Mouse (Mus musculus): ENCODE data around the gene Ern2. TPM values are rescaled to one million over a fixed set of nuclear protein-coding genes. Genes with fewer than 3 reads are reported as not detected.

Gene Ern2
- total and polyA plus RNA-seq, 3 experiments, result not detected

DNA sequence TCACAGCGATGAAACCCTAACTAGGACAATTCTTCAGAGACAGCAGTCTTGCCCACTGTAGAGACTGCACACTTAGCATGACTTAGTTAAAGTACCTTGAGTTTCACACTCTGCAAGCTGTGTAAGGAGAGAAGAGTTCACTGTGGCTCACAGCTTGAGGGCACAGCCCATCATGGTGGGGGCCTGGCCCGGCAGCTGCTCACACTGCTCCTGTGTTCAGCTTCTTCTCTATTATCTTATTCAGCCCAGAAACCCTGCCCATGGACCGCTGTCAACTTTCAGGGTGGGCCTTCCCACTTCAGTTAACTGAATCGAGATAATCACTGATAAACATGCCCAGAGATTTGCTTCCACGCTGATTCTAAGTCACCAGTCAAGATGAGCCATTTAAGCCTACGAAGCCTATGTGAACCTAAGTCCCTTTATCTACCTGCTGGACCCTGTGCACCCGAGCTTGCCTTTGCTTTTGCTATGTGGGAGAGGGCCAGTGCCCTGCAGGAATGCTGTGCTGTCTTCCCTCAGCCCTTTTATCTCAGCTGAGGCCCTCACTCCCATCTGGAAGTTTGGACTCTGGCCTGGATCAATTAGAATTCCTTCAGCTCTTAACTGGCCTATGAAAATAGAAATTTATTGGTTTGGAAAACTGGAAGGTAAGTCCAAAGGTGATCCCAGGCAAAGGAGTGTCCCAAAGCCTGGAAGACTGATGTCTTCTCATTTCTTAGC, 40.2 kb upstream of the Ern2 start:
- dilution Hi-C loops (cut with MboI; ENCODE audit: extremely low pct_ligation_motif_present, extremely low pct_unique_long_range_greater_than_20kb, low sequenced_read_pairs), result no loop called here
- H3K4me3 ChIP-seq (replicated peaks in 1 of 3; ENCODE audit: low read depth in 2 of 3, low read length in 2 of 3, poor library complexity in 1 of 3), result no peak overlapping the region

GRCm38 (mm10) chr7:122219315-122219801, 33.4 kb upstream of the Ern2 start, which contains the start of gene Chp2:
Gene Chp2, plus strand, starts transcription at chr7:122219496.
- Histone ChIP-seq H3K36me3 (replicated peaks in 1 of 2; ENCODE audit: control insufficient read depth in 1 of 2, insufficient read depth in 1 of 2, low read length in 1 of 2) (no peaks in the 10 kb centered on the region), H3K27me3 (replicated peaks) (peaks cover 8% of the 10 kb centered on the region), H3K9ac (ENCODE audit: insufficient read depth, low read depth) (no peak within 1 kb of the TSS), H3K4me3 (replicated peaks in 1 of 3; ENCODE audit: low read depth in 2 of 3, low read length in 2 of 3, poor library complexity in 1 of 3) (no peak within 1 kb of the TSS), H3K4me2 (ENCODE audit: insufficient read depth, low read depth, poor library complexity, severe bottlenecking) (no peak within 1 kb of the TSS), H3K4me1 (ENCODE audit: control insufficient read depth in 1 of 2, insufficient read depth in 2 of 2) (no peaks in the 10 kb centered on the region), H3K79me2 (replicated peaks; ENCODE audit: control insufficient read depth, extremely low read depth, insufficient read depth, poor library complexity, severe bottlenecking) (no peaks in the 10 kb centered on the region), H3K9me3 (replicated peaks; ENCODE audit: low read length) (peaks cover 12% of the 10 kb centered on the region), H3K27ac (ENCODE audit: insufficient read depth, low read depth) (no peak within 1 kb of the TSS)
- in situ Hi-C loops (cut with MboI; ENCODE audit: low pct_ligation_motif_present, low pct_unique_long_range_greater_than_20kb, low sequenced_read_pairs) (no loop called here), dilution Hi-C loops (cut with MboI; ENCODE audit: extremely low pct_ligation_motif_present, extremely low pct_unique_long_range_greater_than_20kb, low sequenced_read_pairs) (no loop called here)
- no peak for DNase-seq (ENCODE audit: extremely low read depth)
- TF ChIP-seq POLR2A (IDR thresholded peaks at IDR 0.05; ENCODE audit: low read depth, low read length), result no peak
- no peak for TF ChIP-seq CTCF (conservative IDR thresholded peaks at IDR 0.05 in 1 of 2, IDR thresholded peaks at IDR 0.05 in 1 of 2; ENCODE audit: low read depth in 2 of 2, low read length in 2 of 2)

More for the DNA sequence above, 40.2 kb upstream of the Ern2 start:
- Histone ChIP-seq H3K36me3 (replicated peaks in 1 of 2; ENCODE audit: control insufficient read depth in 1 of 2, insufficient read depth in 1 of 2, low read length in 1 of 2) (no peaks in the 10 kb centered on the region), H3K4me1 (ENCODE audit: control insufficient read depth in 1 of 2, insufficient read depth in 2 of 2) (no peaks in the 10 kb centered on the region), H3K27me3 (replicated peaks) (peaks cover 8% of the 10 kb centered on the region), H3K27ac (ENCODE audit: insufficient read depth, low read depth) (no peak overlapping the region), H3K9me3 (replicated peaks; ENCODE audit: low read length) (peaks cover 7% of the 10 kb centered on the region), H3K9ac (ENCODE audit: insufficient read depth, low read depth) (no peak overlapping the region), H3K79me2 (replicated peaks; ENCODE audit: control insufficient read depth, extremely low read depth, insufficient read depth, poor library complexity, severe bottlenecking) (no peaks in the 10 kb centered on the region), H3K4me2 (ENCODE audit: insufficient read depth, low read depth, poor library complexity, severe bottlenecking) (no peak overlapping the region)
- TF ChIP-seq POLR2AphosphoS2 (IDR thresholded peaks at IDR 0.05; ENCODE audit: low read depth, low read length) (no peak), ZNF384 (IDR thresholded peaks at IDR 0.05; ENCODE audit: low read depth, low read length) (no peak), JUN (IDR thresholded peaks at IDR 0.05; ENCODE audit: insufficient read depth, low read depth, low read length) (no peak), SMC3 (IDR thresholded peaks at IDR 0.05; ENCODE audit: low read depth, low read length) (no peak), CHD2 (IDR thresholded peaks at IDR 0.05; ENCODE audit: low read length) (no peak), HCFC1 (IDR thresholded peaks at IDR 0.05; ENCODE audit: low read depth, low read length) (no peak), NELFE (IDR thresholded peaks at IDR 0.05; ENCODE audit: low read depth, low read length) (no peak), ZKSCAN1 (IDR thresholded peaks at IDR 0.05; ENCODE audit: borderline replicate concordance, low read depth, low read length) (no peak)
- in situ Hi-C loops (cut with MboI; ENCODE audit: low pct_ligation_motif_present, low pct_unique_long_range_greater_than_20kb, low sequenced_read_pairs), result no loop called here
- DNase-seq (ENCODE audit: extremely low read depth), result no peak

GRCm38 (mm10) chr7:122208276-122209021, 22.4 kb upstream of the Ern2 start:
- DNase-seq (ENCODE audit: extremely low read depth), result no peak
- in situ Hi-C loops (cut with MboI; ENCODE audit: low pct_ligation_motif_present, low pct_unique_long_range_greater_than_20kb, low sequenced_read_pairs), result no loop called here
- no peak overlapping the region for H3K4me2 ChIP-seq (ENCODE audit: insufficient read depth, low read depth, poor library complexity, severe bottlenecking)
- H3K27me3 ChIP-seq (replicated peaks), result peaks cover 26% of the 10 kb centered on the region
- peaks cover under 1% of the 10 kb centered on the region for H3K9me3 ChIP-seq (replicated peaks; ENCODE audit: low read length)
- H3K27ac ChIP-seq (ENCODE audit: insufficient read depth, low read depth), result no peak overlapping the region
- TF ChIP-seq PAX5 (IDR thresholded peaks at IDR 0.05; ENCODE audit: low read length) (no peak), GABPA (IDR thresholded peaks at IDR 0.05; ENCODE audit: insufficient replicate concordance, low read depth, low read length) (no peak), TCF12 (IDR thresholded peaks at IDR 0.05; ENCODE audit: low read depth, low read length) (no peak), MAFK (IDR thresholded peaks at IDR 0.05; ENCODE audit: insufficient replicate concordance, low read length) (no peak), POLR2AphosphoS2 (IDR thresholded peaks at IDR 0.05; ENCODE audit: low read depth, low read length) (no peak), ELF1 (IDR thresholded peaks at IDR 0.05; ENCODE audit: low read depth, low read length) (no peak), ETS1 (conservative IDR thresholded peaks at IDR 0.05; ENCODE audit: low read depth, low read length) (no peak)
- no peaks in the 10 kb centered on the region for H3K4me1 ChIP-seq (ENCODE audit: control insufficient read depth in 1 of 2, insufficient read depth in 2 of 2)
- no peak overlapping the region for H3K9ac ChIP-seq (ENCODE audit: insufficient read depth, low read depth)
- no peaks in the 10 kb centered on the region for H3K79me2 ChIP-seq (replicated peaks; ENCODE audit: control insufficient read depth, extremely low read depth, insufficient read depth, poor library complexity, severe bottlenecking)
- dilution Hi-C loops (cut with MboI; ENCODE audit: extremely low pct_ligation_motif_present, extremely low pct_unique_long_range_greater_than_20kb, low sequenced_read_pairs), result no loop called here
- no peaks in the 10 kb centered on the region for H3K36me3 ChIP-seq (replicated peaks in 1 of 2; ENCODE audit: control insufficient read depth in 1 of 2, insufficient read depth in 1 of 2, low read length in 1 of 2)
- H3K4me3 ChIP-seq (replicated peaks in 1 of 3; ENCODE audit: low read depth in 2 of 3, low read length in 2 of 3, poor library complexity in 1 of 3), result no peak overlapping the region

Data from CH12.LX (cell line).